Mouse (Mus musculus) limb, embryonic 14.5 days (tissue): ENCODE results near the gene Lrrc41. TPM values are rescaled to one million over a fixed set of nuclear protein-coding genes. Genes with fewer than 3 reads are reported as not detected.
A peak's percentile ranks its signal among the peaks of the same experiment; 100 is the strongest.

ENCODE experiments used
- ATAC-seq: fragments of 200-750 bp; cut with Nextera tagmentation; 2 replicates; pipeline ENCODE4 v1.8.0; 2017; ENCODE audit warnings: low read depth, moderate number of reproducible peaks, moderate TSS enrichment; ENCODE audit not compliant: low FRiP score
- DNase-seq: peaks from one replicate; pipeline ENCODE4 v3.0.0-alpha.2; 2015; ENCODE audit warnings: low spot score
- H3K27ac ChIP-seq: fragments of 300-500 bp; sonication (generic); replicated peaks from 2 replicates; pipeline ENCODE4 v1.5.1; 2014; ENCODE audit warnings: low read depth, mild to moderate bottlenecking, low read length, moderate library complexity, mixed read lengths
- H3K27me3 ChIP-seq: fragments of 300-500 bp; sonication (generic); 2 replicates; pipeline ENCODE4 v1.6.1; 2014; ENCODE audit warnings: low read length, mixed read lengths; ENCODE audit not compliant: control insufficient read depth, insufficient read depth
- H3K36me3 ChIP-seq: fragments of 300-500 bp; sonication (generic); 2 replicates; pipeline ENCODE4 v1.6.1; 2014; ENCODE audit warnings: mild to moderate bottlenecking, low read length, moderate library complexity, mixed read lengths; ENCODE audit not compliant: control insufficient read depth, insufficient read depth
- H3K4me1 ChIP-seq: fragments of 300-500 bp; sonication (generic); 2 replicates; pipeline ENCODE4 v1.6.1; 2014; ENCODE audit warnings: antibody characterized with exemption, low read length, mixed read lengths; ENCODE audit not compliant: control insufficient read depth, insufficient read depth
- H3K4me2 ChIP-seq: fragments of 300-500 bp; sonication (generic); replicated peaks from 2 replicates; pipeline ENCODE4 v1.6.1; 2014; ENCODE audit warnings: low read depth, mild to moderate bottlenecking, low read length, moderate library complexity; ENCODE audit not compliant: severe bottlenecking
- H3K4me3 ChIP-seq: fragments of 300-500 bp; sonication (generic); replicated peaks from 2 replicates; pipeline ENCODE4 v1.5.1; 2014; ENCODE audit warnings: low read length
- H3K9ac ChIP-seq: fragments of 300-500 bp; sonication (generic); 2 replicates; pipeline ENCODE4 v1.6.1; 2014; ENCODE audit warnings: mild to moderate bottlenecking, low read depth, low read length, moderate library complexity; ENCODE audit not compliant: severe bottlenecking
- H3K9me3 ChIP-seq: fragments of 300-500 bp; sonication (generic); 2 replicates; pipeline ENCODE4 v1.6.1; 2016; ENCODE audit warnings: low read length; ENCODE audit not compliant: control insufficient read depth
- POLR2A ChIP-seq: fragments of 200-500 bp; IDR thresholded peaks from 2 replicates; pipeline ENCODE4 v1.8.0; 2012; ENCODE audit warnings: inconsistent platforms, mild to moderate bottlenecking, moderate library complexity, borderline replicate concordance; ENCODE audit not compliant: insufficient read depth, insufficient read length; ENCODE audit errors: extremely low read depth
- WGBS: fragments of 180-500 bp; shearing (Covaris S2); extraction: QIAGEN DNeasy Blood & Tissue Kit; methylation state at CpG from one replicate; pipeline ENCODE4 v1.1.7; 2014; 5-methylcytosine and 5-hydroxymethylcytosine counted together
- polyA plus RNA-seq, 2 experiments: library from polyadenylated mRNA; depleted of rRNA in 1 of 2; stranded (reverse) in 1 of 2; unstranded in 1 of 2; fragments of >200 nt; fragmentation: Nextera tagmentation in 1 of 2; extraction: Ambion mirVana in 1 of 2; gene quantifications; 2 replicates each; pipeline versions ENCODE4 v1.2.1 to v1.2.3; 2012 to 2014

The Lrrc41 gene
- polyA plus RNA-seq, 2 experiments = 60.2 to 80.8 TPM

DNA sequence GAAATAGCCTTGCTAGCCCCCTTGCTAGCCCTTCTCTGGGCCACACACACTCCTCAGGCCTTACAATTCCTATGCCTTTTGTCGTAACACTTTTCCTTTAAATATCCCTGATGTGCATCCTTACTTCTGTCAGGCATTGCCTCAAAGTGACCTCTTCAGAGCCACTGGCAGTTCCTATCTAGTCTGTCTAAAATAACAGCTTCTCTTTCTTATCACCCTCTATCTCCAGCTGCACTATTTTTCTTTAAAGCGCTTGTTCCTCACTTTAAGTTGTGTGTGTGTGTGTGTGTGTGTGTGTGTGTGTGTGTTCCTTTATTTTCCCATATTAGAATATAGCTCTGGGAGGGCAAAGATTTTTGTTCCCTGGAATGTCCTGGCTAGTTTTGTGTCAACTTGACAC lies 28.5 kb upstream of the Lrrc41 start:
- Histone ChIP-seq H3K9ac (no peak overlapping the region; the same call in 1 of the 2 replicates), H3K4me1 (no peaks in the 10 kb centered on the region), H3K36me3 (peaks cover 31% of the 10 kb centered on the region), H3K4me2 (no peak overlapping the region), H3K4me3 (no peak overlapping the region), H3K27ac (no peak overlapping the region), H3K27me3 (no peaks in the 10 kb centered on the region), H3K9me3 (no peaks in the 10 kb centered on the region)
- ATAC-seq (no peak), DNase-seq (no peak)
- no peak for TF ChIP-seq POLR2A
- 93% methylated on average over 2 of the region's 2 CpGs for WGBS

DNA sequence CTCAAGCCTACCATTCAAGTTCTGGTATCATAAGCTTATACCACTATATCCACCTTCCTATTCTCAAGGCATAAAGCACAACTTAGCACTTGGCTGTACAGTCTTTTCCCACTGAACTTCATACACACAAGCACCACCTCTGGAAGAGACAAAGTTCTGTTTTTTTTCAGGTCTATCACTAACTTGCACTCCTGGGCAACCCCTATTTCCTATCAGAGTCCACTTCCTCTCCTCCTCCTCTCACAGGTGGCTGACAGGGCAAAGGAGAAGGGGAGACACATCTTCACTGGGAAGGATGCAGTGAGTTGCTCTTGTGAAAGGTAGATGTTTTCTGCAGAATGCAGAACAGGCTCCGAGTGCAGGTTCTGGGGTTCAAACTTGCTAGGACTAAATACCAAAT lies 27.4 kb upstream of the Lrrc41 start:
- H3K4me2 ChIP-seq = no peak overlapping the region
- H3K27ac ChIP-seq = no peak overlapping the region
- DNase-seq (no peak), ATAC-seq (no peak)
- H3K9me3 ChIP-seq = no peaks in the 10 kb centered on the region
- H3K4me3 ChIP-seq = no peak overlapping the region
- peaks cover 3% of the 10 kb centered on the region for H3K4me1 ChIP-seq
- no peaks in the 10 kb centered on the region for H3K27me3 ChIP-seq
- 89% methylated on average over 1 of the region's 1 CpGs for WGBS
- H3K36me3 ChIP-seq = peaks cover 25% of the 10 kb centered on the region
- TF ChIP-seq POLR2A = no peak
- H3K9ac ChIP-seq = no peak overlapping the region

DNA sequence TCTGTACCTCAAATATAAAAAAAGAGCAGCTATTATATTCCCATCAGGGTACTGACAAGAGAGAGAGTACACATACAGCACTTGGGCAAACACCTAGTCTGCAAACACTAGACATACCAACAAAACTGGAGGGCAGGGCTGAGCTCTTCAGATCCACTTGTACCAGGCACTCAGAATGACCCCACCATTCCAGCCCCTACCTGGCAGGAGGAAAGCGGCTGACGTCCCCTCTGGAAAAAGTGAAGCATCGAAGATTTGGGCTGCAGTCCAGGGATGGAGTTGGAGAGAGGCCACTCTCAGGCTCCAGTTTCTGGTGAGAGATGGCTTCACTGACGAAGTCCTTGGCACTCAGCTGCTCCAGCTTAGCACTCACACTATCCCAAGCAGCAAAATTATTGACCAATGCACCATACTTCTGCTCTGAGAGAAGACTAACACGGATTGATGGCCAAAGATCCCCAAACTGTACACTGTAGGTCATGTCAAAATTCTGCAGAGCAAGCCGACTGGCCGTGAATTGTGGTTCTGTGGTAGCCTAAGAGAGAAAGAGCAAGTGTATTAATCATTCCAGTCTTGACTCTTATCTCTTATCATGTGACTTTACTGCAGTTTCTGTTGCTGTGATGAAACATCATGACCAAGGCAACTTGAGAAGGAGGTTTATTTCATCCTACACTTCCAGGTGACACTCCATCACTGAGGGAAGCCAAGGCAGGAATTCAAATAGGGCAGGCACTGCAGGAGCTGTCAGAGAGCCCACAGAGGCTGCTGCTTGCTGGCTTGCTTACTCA lies 26.7 kb upstream of the Lrrc41 start:
- no peak for TF ChIP-seq POLR2A
- Histone ChIP-seq H3K36me3 (peaks cover 23% of the 10 kb centered on the region), H3K9me3 (no peaks in the 10 kb centered on the region), H3K27me3 (no peaks in the 10 kb centered on the region), H3K27ac (no peak overlapping the region), H3K9ac (no peak overlapping the region), H3K4me3 (no peak overlapping the region), H3K4me1 (peaks cover 5% of the 10 kb centered on the region), H3K4me2 (no peak overlapping the region)
- ATAC-seq = no peak
- DNase-seq = no peak
- 74% methylated on average over 7 of the region's 7 CpGs for WGBS

DNA sequence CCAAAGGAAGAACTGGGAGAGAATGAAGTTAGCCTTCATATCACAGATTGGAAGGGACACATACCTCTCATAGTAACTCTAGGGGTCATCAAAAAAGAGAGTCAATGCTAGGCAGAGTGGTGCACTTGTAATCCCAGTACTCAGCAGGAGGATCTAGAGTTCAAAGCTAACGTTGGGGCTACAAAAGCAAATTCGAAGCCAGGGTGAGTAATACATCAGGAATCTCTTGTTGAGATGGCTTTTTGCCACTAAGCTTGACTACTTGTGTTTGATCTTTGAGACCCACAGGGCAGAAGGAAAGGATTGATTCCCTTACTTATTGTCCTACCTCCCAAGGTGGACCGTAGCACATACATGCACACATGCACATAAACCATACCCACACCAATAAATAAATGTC lies 25.9 kb upstream of the Lrrc41 start:
- 82% methylated on average over 3 of the region's 3 CpGs for WGBS
- no peak for TF ChIP-seq POLR2A
- no peak overlapping the region for H3K4me3 ChIP-seq
- H3K4me1 ChIP-seq = peaks cover 5% of the 10 kb centered on the region
- no peak for ATAC-seq
- no peak overlapping the region for H3K4me2 ChIP-seq
- no peak overlapping the region for H3K9ac ChIP-seq
- H3K27me3 ChIP-seq = no peaks in the 10 kb centered on the region
- H3K27ac ChIP-seq = no peak overlapping the region
- H3K9me3 ChIP-seq = no peaks in the 10 kb centered on the region
- no peak for DNase-seq
- peaks cover 20% of the 10 kb centered on the region for H3K36me3 ChIP-seq

DNA sequence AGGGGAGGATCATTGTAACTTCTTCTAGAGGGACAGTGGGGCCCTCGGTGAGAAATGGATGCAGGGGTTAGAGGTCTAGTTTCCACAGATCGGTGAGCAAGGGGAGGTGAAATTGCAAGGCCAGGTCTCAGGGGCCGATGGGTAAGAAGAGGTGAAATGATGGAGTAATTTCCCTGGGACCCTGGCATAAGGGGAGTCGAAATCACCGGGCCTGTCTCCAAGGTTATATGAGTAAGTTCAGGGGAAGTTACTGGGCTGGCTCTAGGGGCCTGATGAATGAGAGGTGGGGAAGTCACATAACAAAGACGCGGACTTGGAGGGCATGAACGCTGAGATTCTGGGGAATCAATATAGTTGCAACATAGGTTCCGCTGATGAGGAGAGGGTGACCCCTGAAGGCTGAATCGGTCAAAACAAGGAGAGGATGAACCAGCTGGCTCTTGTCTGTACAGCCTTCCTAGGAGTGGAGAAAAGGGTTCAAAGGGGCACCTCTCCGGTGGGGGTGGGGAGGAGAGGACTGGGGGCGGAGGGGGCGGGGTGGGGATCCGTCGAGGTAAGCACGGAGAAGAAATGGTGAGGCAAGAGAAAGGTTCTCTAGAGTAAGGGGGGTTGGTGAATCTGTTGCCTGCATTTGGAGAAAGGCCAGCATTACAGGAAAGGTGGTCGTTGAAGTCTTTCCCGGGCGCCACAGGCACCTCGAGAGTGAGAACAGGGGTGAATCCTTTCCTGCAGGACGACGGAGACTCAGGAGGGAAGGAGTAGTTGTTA lies 22.4 kb upstream of the Lrrc41 start:
- 8% methylated on average over 22 of the region's 22 CpGs for WGBS
- peak overlapping the region; percentile 60 for H3K4me3 ChIP-seq
- ATAC-seq = no peak
- peaks cover 5% of the 10 kb centered on the region for H3K4me1 ChIP-seq
- H3K9ac ChIP-seq = peak overlapping the region; percentile 63
- H3K4me2 ChIP-seq = peak overlapping the region; percentile 83
- no peaks in the 10 kb centered on the region for H3K9me3 ChIP-seq
- peak overlapping the region; percentile 90 for H3K27ac ChIP-seq
- DNase-seq = peak; percentile 58
- no peak for TF ChIP-seq POLR2A
- H3K27me3 ChIP-seq = no peaks in the 10 kb centered on the region
- peaks cover 10% of the 10 kb centered on the region for H3K36me3 ChIP-seq
